Mouse (Mus musculus): ENCODE results near the gene Katnal1. TPM values are rescaled to one million over a fixed set of nuclear protein-coding genes. Genes with fewer than 3 reads are reported as not detected.
A peak's percentile ranks its signal among the peaks of the same experiment; 100 is the strongest.

Gene Katnal1
- polyA plus RNA-seq, 1 experiment from 2014 or later: 14.2 TPM

DNA sequence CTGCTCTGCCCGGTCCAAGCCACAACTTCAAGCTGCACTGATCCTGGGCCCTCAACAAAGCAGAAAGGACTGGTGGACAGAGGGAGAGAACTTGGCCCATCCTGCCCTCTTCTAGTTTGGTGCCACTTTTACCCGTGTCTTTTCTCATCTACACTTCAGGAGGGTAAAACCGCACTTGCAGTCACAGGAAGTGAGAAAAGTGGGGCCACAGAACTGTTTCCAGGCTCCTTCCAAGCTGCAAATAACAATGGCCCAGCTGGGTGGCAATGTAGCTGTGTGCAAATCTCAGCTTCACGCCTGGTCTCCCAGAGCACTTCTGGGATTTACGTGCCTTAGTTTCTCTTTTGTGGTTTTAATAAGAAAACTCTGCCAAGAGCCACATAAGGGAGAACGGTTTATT lies 61.4 kb downstream of the Katnal1 start:
- DNase-seq (no peak), ATAC-seq (ENCODE audit: insufficient read depth) (no peak)
- whole genome bisulfite sequencing: 67% methylated on average over 6 of the region's 6 CpGs
- Histone ChIP-seq H3K27me3 (ENCODE audit: insufficient read depth, low read length) (no peaks in the 10 kb centered on the region), H3K36me3 (ENCODE audit: insufficient read depth) (no peaks in the 10 kb centered on the region), H3K9me3 (ENCODE audit: low read depth, low read length) (no peaks in the 10 kb centered on the region), H3K4me2 (no peak overlapping the region), H3K4me3 (ENCODE audit: low read depth, low read length) (no peak overlapping the region), H3K4me1 (ENCODE audit: insufficient read depth) (0 out of 2 replicates have a peak, but pooled peaks cover 5% of the 10 kb centered on the region), H3K27ac (ENCODE audit: low read depth) (no peak overlapping the region), H3K9ac (no peak overlapping the region)
- TF ChIP-seq CTCF (IDR thresholded peaks at IDR 0.05; ENCODE audit: low read depth): no peak

DNA sequence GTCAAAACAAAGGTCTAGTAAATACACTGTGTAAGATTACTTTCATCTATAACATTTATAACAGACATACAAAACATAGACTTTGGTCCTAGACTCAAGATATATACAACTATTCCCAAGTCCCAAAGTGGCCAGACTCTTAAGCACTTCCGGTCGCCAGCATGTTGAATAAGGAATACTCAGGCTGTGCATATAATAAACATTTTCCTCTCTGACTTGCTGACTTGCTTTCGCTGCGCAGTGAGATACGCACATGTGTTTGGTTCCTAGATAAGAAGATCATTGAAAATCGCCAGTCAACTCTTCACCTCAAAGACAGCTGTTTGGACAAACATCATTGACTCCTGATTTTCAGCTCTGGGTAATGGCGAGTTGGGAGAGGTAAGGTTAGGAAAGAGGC lies 61.9 kb downstream of the Katnal1 start:
- 21% methylated on average over 7 of the region's 7 CpGs for WGBS
- 0 out of 2 replicates have a peak, but pooled peaks have one; percentile 16 for ATAC-seq (ENCODE audit: insufficient read depth)

GRCm38 (mm10) chr5:148866571-148866970 lies 62.5 kb downstream of the Katnal1 start:
- 0 out of 2 replicates have a peak, but pooled peaks cover 5% of the 10 kb centered on the region for H3K4me1 ChIP-seq (ENCODE audit: insufficient read depth)
- no peaks in the 10 kb centered on the region for H3K9me3 ChIP-seq (ENCODE audit: low read depth, low read length)
- H3K9ac ChIP-seq: no peak overlapping the region
- TF ChIP-seq CTCF (IDR thresholded peaks at IDR 0.05; ENCODE audit: low read depth): no peak
- H3K27ac ChIP-seq (ENCODE audit: low read depth): no peak overlapping the region
- peak overlapping the region; percentile 11; the same call in 1 of the 2 replicates for H3K4me2 ChIP-seq
- no peak overlapping the region for H3K4me3 ChIP-seq (ENCODE audit: low read depth, low read length)
- ATAC-seq (ENCODE audit: insufficient read depth) (0 out of 2 replicates have a peak, but pooled peaks have one; percentile 50), DNase-seq (peak; percentile 60)
- H3K36me3 ChIP-seq (ENCODE audit: insufficient read depth): no peaks in the 10 kb centered on the region
- no peaks in the 10 kb centered on the region for H3K27me3 ChIP-seq (ENCODE audit: insufficient read depth, low read length)
- 28% methylated on average over 10 of the region's 10 CpGs for WGBS

More for the DNA sequence above, 61.9 kb downstream of the Katnal1 start:
- peak; percentile 55 for DNase-seq
- H3K27ac ChIP-seq (ENCODE audit: low read depth): no peak overlapping the region
- no peaks in the 10 kb centered on the region for H3K27me3 ChIP-seq (ENCODE audit: insufficient read depth, low read length)
- H3K4me3 ChIP-seq (ENCODE audit: low read depth, low read length): no peak overlapping the region
- TF ChIP-seq CTCF (IDR thresholded peaks at IDR 0.05; ENCODE audit: low read depth): no peak
- 0 out of 2 replicates have a peak, but pooled peaks cover 5% of the 10 kb centered on the region for H3K4me1 ChIP-seq (ENCODE audit: insufficient read depth)
- no peak overlapping the region for H3K9ac ChIP-seq
- H3K4me2 ChIP-seq: no peak overlapping the region
- no peaks in the 10 kb centered on the region for H3K36me3 ChIP-seq (ENCODE audit: insufficient read depth)
- no peaks in the 10 kb centered on the region for H3K9me3 ChIP-seq (ENCODE audit: low read depth, low read length)

DNA sequence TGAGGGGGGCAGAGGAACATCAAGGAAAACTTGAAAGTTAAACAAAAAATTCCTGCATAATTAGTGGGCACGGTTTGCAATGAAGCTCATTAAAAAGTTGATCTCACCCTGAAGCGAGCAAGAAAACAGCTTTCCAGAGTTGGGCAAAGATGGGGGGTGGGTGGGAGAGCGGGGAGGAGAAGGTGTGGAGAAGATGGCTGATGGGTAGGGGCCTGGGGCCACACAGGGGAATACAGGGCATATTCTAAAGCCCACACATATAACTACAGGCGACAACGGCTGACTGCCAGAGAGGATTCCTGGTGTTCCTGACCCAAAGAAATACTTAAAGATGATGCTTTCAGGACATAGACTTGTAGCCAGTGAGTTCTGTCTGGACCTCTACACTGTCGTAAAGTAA lies 65.7 kb downstream of the Katnal1 start:
- 58% methylated on average over 6 of the region's 6 CpGs for WGBS
- 0 out of 2 replicates have a peak, but pooled peaks cover 5% of the 10 kb centered on the region for H3K4me1 ChIP-seq (ENCODE audit: insufficient read depth)
- H3K4me3 ChIP-seq (ENCODE audit: low read depth, low read length): no peak overlapping the region
- H3K36me3 ChIP-seq (ENCODE audit: insufficient read depth): no peaks in the 10 kb centered on the region
- H3K27me3 ChIP-seq (ENCODE audit: insufficient read depth, low read length): no peaks in the 10 kb centered on the region
- H3K9me3 ChIP-seq (ENCODE audit: low read depth, low read length): no peaks in the 10 kb centered on the region
- no peak overlapping the region for H3K27ac ChIP-seq (ENCODE audit: low read depth)
- H3K9ac ChIP-seq: no peak overlapping the region
- no peak for TF ChIP-seq CTCF (IDR thresholded peaks at IDR 0.05; ENCODE audit: low read depth)
- ATAC-seq (ENCODE audit: insufficient read depth): no peak
- no peak overlapping the region for H3K4me2 ChIP-seq
- no peak for DNase-seq

DNA sequence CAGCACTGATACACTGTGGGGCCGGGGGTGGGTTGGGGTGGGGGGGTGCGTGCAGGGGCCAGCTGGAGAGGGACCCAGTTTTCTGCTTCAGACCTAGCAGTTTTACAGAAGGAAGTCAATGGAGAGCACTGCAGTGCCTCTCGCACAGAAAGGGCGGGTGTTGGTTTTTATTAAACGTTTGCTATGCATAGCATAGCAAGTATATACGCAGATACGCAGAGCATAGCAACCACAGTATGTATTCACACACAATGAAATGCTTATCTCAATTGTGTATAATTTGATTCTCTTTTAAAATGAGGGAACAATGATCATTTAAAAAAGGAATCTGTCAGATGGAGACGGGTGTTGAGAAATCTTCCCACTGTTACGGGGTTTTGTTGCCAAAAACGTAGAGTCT lies 66.3 kb downstream of the Katnal1 start:
- H3K4me1 ChIP-seq (ENCODE audit: insufficient read depth): 0 out of 2 replicates have a peak, but pooled peaks cover 5% of the 10 kb centered on the region
- H3K36me3 ChIP-seq (ENCODE audit: insufficient read depth): no peaks in the 10 kb centered on the region
- H3K27ac ChIP-seq (ENCODE audit: low read depth): no peak overlapping the region
- no peak overlapping the region for H3K9ac ChIP-seq
- WGBS: 51% methylated on average over 10 of the region's 10 CpGs
- ATAC-seq (ENCODE audit: insufficient read depth) (no peak), DNase-seq (peak; percentile 25)
- H3K27me3 ChIP-seq (ENCODE audit: insufficient read depth, low read length): no peaks in the 10 kb centered on the region
- no peak overlapping the region for H3K4me2 ChIP-seq
- no peak for TF ChIP-seq CTCF (IDR thresholded peaks at IDR 0.05; ENCODE audit: low read depth)
- H3K9me3 ChIP-seq (ENCODE audit: low read depth, low read length): no peaks in the 10 kb centered on the region
- no peak overlapping the region for H3K4me3 ChIP-seq (ENCODE audit: low read depth, low read length)

DNA sequence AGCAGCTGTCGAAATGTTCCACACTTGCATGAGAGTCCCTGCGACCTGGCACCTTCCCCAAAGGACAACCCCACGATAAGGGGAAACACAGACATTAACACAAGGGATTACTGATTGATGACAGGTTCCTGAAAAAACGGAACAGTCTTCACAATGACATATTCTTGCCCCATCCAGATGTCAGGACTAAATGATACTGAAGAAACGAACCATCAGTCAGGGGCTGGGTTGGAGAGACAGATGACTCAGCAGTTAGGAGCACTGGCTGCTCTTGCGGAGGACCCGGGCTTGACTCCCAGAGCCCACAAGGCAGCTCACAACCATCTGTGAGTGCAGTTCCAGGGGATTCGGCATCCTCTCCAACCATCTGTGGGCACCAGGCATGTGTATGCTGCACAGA lies 67.0 kb downstream of the Katnal1 start:
- Histone ChIP-seq H3K36me3 (ENCODE audit: insufficient read depth) (no peaks in the 10 kb centered on the region), H3K27ac (ENCODE audit: low read depth) (no peak overlapping the region), H3K9me3 (ENCODE audit: low read depth, low read length) (no peaks in the 10 kb centered on the region), H3K27me3 (ENCODE audit: insufficient read depth, low read length) (no peaks in the 10 kb centered on the region), H3K4me1 (ENCODE audit: insufficient read depth) (0 out of 2 replicates have a peak, but pooled peaks cover 5% of the 10 kb centered on the region), H3K4me2 (no peak overlapping the region), H3K9ac (no peak overlapping the region), H3K4me3 (ENCODE audit: low read depth, low read length) (no peak overlapping the region)
- 43% methylated on average over 8 of the region's 8 CpGs for WGBS
- ATAC-seq (ENCODE audit: insufficient read depth): no peak
- no peak for TF ChIP-seq CTCF (IDR thresholded peaks at IDR 0.05; ENCODE audit: low read depth)
- DNase-seq: no peak

DNA sequence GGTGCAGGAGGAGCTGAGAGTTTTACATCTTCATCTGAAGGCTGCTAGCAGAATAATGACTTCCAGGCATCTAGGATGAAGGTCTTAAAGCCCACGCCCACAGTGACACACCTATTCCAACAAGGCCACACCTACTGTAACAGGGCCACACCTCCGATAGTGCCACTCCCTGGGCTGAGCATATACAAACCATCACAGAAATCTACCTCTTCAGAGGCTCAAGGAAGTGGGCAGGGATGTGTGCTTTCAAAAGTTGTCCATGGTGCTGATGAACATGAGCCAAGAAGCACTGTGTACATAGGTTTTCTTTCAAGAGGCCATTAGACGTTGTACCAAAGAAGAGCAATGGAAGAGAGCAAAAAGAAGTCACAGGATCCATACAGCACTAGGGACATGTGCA lies 71.6 kb downstream of the Katnal1 start:
- H3K4me3 ChIP-seq (ENCODE audit: low read depth, low read length): no peak overlapping the region
- H3K4me2 ChIP-seq: no peak overlapping the region
- H3K36me3 ChIP-seq (ENCODE audit: insufficient read depth): no peaks in the 10 kb centered on the region
- no peak for DNase-seq
- TF ChIP-seq CTCF (IDR thresholded peaks at IDR 0.05; ENCODE audit: low read depth): no peak
- H3K27ac ChIP-seq (ENCODE audit: low read depth): no peak overlapping the region
- H3K9ac ChIP-seq: no peak overlapping the region
- WGBS: 74% methylated on average over 3 of the region's 3 CpGs
- no peaks in the 10 kb centered on the region for H3K27me3 ChIP-seq (ENCODE audit: insufficient read depth, low read length)
- H3K4me1 ChIP-seq (ENCODE audit: insufficient read depth): no peaks in the 10 kb centered on the region
- ATAC-seq (ENCODE audit: insufficient read depth): no peak
- no peaks in the 10 kb centered on the region for H3K9me3 ChIP-seq (ENCODE audit: low read depth, low read length)
